Mouse (Mus musculus): ENCODE data around the gene St6galnac3.

The St6galnac3 gene

GRCm38 (mm10) chr3:153198514-153198913, 526.5 kb downstream of the St6galnac3 start:
- no peak for DNase-seq

GRCm38 (mm10) chr3:153193025-153193424, 531.9 kb downstream of the St6galnac3 start:
- no peak for DNase-seq

GRCm38 (mm10) chr3:153190742-153191141, 534.2 kb downstream of the St6galnac3 start:
- DNase-seq, result no peak

GRCm38 (mm10) chr3:153189685-153190467, 535.1 kb downstream of the St6galnac3 start:
- no peak for DNase-seq

- no peak for DNase-seq
Observed at GRCm38 (mm10) chr3:153188224-153188623, 536.8 kb downstream of the St6galnac3 start.

- no peak for DNase-seq
Observed at GRCm38 (mm10) chr3:153185117-153185516, 539.9 kb downstream of the St6galnac3 start.

- DNase-seq, result no peak
Observed at GRCm38 (mm10) chr3:153181242-153181641, 543.7 kb downstream of the St6galnac3 start.

- no peak for DNase-seq
Observed at GRCm38 (mm10) chr3:153176749-153177148, 548.2 kb downstream of the St6galnac3 start.

- DNase-seq, result no peak
Observed at GRCm38 (mm10) chr3:153176325-153176724, 548.6 kb downstream of the St6galnac3 start.

GRCm38 (mm10) chr3:153174336-153175033, 550.5 kb downstream of the St6galnac3 start:
- DNase-seq, result no peak

- DNase-seq, result no peak
Observed at GRCm38 (mm10) chr3:153173567-153173966, 551.4 kb downstream of the St6galnac3 start.

GRCm38 (mm10) chr3:153170146-153170545, 554.8 kb downstream of the St6galnac3 start:
- no peak for DNase-seq

GRCm38 (mm10) chr3:153169744-153170143, 555.2 kb downstream of the St6galnac3 start:
- DNase-seq, result no peak

- no peak for DNase-seq
Observed at GRCm38 (mm10) chr3:153161676-153162075, 563.3 kb downstream of the St6galnac3 start.

- DNase-seq, result no peak
Observed at GRCm38 (mm10) chr3:153160683-153161082, 564.3 kb downstream of the St6galnac3 start.

GRCm38 (mm10) chr3:153148887-153149286, 576.1 kb downstream of the St6galnac3 start:
- DNase-seq, result no peak
